Mouse (Mus musculus) spleen, postnatal 10 days (tissue): ENCODE measurements around the gene Cpsf4l.

Source experiments
- DNase-seq, 2 experiments: peaks; one replicate each; pipeline ENCODE4 v3.0.0; 2021 to 2022; ENCODE audit warnings: low spot score in 2 of 2

Cpsf4l gene

DNA sequence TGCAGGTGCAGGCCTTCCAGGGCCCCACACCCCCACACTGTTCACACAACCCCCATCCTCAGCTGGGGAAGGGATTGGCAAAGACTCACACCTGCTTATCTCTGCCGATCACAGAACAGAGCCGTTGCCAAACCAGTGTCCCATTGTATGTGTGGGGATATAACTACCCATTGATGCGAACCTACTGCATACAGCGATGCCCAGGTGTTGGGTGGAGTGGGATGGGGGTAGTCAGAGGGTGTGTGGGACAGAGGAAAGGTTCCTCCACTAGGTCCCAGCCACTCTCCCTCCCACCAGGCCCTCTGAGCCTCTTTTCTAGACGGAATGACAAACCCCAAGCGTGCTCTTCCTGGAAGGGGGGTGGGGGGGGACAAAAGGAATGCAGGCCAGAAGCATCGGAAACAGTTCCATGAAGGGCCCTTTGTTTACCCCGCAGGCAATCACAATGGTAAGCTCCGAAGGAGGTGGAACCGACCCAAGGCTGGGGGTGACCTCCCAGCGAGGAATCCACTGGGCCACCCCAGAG lies at the start of gene Cpsf4l:
Gene Cpsf4l, minus strand, starts transcription at position 287 of the 526 bp plus-strand sequence.
- no peak for DNase-seq

DNA sequence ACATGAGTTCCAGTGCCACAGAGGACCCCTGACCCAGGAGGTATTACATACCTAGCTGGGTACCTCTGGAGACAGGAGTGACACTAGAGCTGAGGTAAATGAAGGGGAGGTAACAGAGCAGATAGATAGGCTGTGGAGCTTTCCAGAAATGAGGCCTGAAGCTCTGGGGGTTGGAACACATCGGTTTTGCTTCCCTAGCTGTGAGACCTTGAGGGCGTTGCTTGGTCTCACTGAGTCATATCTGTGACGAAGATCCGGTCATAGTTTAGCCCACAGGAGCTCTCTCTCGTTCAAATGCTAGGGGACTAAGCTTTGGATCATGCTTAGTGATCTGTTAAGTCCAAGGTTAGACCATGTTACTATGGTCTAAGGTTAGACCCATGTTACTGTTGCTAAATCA lies 49.0 kb upstream of the Cpsf4l start:
- no peak for DNase-seq

DNA sequence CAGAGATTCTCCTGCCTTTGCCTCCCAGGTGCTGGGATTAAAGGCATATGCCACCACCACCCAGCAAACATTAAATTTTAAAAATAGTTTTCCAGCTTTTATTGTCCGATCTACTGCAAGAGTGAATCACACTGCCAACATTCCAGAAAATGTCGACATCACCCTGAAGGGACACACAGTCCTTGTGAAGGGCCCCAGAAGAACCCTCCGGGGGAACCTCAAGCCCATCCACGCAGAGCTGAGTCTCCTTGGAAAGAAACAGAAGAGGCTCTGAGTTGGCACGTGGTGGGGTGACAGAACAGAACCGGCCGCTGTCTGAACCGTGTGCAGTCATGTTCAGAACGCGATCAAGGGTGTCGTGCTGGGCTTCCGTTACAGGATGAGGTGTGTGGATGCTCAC lies 46.8 kb upstream of the Cpsf4l start:
- no peak for DNase-seq

DNA sequence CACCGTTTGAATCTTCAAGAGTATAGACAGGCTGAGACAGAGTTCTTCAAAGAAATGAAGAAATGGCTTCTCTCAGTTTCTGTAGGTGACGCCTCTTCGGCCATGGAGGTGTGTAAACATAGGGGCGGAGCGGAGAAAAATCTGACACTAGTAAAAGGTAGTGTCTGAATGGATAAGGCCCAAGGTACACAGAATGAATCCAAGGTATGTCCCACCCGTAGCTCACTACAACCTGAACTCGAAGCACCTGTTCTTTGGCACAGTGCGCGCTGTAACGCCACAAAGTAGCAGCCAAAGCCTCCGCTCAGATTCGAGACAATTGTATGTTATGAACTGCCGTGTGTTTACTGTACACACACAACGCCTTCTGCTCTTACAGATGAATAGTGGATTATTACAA lies 46.1 kb upstream of the Cpsf4l start:
- no peak for DNase-seq

DNA sequence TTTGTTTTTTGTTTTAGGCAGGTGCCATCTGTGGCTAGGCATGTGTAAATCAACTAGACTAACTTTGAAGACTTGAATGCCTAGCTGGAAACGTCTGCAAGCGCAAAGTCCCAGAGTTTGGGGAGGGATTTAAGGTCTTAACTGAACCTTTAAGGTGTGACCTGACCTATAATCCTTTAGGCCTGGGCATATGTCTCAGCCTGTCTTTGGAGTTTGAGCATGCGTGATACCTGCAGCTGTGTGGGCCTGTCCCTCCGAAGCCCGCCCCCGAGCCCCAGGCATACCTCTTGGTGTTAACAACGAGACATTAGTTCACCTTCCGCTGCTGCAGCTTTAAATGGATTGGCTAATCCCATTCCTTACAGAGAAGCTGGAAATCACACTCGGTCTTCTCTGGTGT lies 45.0 kb upstream of the Cpsf4l start:
- DNase-seq, result no peak

DNA sequence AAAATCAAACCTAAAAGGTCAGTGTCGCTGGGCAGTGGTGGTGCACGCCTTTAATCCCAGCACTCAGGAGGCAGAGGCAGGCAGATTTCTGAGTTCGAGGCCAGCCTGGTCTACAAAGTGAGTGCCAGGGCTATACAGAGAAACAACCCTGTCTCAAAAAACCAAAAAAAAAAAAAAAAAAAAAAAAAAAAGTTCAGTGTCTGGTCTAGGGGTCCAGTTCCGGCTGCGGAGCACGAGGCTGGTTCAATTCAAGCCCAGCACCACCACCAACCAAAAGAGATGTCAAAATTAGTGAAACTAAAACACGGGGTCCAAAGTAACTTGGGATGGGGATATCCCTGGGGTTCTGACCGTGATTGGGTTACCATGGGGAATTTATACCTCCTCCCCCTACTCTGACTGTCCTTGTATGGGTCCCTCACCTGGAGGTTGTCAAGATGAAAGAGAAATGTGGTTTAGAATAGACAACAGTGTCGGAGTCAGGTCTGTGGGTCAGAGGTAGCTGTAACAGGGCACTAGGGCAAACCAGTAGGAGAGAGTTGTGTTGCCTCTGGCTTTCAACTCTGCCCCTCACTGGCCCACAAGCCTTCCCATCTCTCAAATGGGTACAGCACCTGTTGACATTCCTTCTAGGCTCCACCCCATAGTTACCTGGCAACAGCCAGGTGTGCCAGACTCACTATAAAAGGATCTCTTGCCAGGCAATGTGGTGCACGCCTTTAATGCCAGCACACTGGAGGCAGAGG lies 43.0 kb upstream of the Cpsf4l start:
- no peak for DNase-seq

DNA sequence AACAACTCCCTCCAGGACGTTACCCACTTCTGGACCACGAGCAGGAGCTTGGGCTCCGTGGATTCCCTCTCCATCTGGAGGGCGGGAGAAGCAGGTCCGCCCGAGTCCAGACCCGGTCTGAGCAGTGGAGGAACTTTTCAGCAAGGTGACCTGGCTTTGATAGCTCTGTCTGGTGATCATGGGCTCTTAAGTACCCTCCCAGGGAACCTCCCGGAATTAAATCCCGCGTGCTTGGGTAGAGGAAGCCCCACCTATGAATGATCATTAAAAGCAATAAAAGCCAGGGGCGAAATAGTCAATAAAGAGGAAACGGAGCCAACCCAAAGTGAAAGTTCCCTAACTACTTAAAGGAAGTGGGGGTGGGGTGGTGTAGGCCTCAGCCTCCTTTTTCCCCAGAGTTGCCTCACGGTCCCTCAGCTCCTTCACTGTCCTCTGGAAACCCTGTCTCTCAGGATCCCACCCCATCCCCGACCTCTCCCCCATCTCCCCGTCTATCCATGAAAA lies 42.4 kb upstream of the Cpsf4l start:
- DNase-seq, result peak in 1 of 2 experiments; percentile 31

DNA sequence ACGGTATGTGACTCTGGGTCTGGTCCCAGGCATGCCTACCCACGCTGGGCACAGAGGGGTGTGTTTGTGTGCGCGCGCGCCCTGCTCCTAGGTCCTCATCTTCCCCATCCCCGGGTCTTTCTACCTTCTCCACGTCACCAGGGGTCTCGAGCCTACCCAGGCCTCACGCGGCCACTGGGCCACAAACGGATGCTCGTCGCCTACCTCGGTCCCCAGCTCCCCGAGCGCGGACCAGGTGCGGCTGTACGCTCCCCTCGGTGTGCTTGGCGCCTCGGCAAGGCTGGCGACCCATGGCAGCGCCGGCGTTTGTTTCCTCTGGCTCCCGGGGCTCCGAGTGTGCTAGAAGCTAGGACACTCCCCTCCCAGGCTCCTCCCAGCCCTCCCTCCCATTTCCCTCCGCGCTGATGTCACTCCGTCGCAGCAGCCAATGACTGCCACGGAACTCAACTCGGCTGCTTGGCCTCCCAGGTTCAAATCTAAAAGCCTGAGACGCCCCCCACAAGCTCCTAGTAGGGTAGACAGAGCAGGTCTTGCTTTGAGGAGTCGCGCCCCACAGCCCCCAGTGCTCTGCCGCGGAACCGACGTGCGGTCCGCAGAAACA lies 41.8 kb upstream of the Cpsf4l start, which contains the start of gene Cdc42ep4:
Gene Cdc42ep4, minus strand, starts transcription at position 398 of the 601 bp plus-strand sequence.
- DNase-seq, result peak; percentile 81 to 88

DNA sequence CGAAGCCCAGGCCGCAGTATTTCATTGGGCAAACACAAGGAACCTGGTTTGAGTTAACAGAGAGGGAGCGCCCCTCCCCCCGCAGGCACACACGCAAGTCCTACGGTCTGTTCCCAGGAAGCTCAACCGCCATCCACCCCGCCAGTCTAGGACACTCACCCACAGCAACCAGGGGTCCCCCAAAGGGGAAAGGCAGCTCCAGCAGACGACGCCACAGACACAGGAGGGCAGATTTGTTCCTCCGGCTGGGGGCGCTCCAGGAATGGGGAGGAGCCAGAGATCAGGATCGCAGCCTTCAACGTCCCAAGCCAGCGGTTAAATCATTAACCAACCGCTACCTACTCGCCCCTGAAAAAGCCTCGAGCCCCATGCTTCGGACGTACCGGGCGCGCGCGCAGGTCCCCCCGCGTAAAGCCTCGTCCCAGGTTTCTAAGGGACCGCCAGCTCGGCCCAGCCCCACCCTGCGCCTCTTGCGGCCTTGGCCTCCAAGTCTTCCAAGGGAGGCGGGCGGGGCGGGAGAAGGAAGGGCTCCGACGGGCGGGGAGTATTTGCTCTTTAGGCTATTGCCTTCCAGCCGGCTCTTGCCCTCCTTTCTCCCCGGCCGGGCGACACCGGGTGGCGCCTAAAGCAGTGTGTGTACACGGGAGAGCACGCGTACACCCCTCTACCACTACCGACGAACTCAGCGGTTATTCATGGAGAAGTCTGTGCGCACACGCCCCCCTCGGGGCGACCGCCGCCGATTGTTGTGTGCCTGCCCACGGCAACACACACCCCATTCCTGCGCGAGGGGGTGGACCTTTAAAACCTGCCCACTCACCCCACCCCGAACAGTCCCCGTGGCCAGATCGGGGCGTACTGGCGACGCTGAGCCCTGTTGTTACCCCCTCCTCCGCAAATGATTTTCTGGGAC lies 41.0 kb upstream of the Cpsf4l start:
- DNase-seq, result peak; percentile 83 to 85

DNA sequence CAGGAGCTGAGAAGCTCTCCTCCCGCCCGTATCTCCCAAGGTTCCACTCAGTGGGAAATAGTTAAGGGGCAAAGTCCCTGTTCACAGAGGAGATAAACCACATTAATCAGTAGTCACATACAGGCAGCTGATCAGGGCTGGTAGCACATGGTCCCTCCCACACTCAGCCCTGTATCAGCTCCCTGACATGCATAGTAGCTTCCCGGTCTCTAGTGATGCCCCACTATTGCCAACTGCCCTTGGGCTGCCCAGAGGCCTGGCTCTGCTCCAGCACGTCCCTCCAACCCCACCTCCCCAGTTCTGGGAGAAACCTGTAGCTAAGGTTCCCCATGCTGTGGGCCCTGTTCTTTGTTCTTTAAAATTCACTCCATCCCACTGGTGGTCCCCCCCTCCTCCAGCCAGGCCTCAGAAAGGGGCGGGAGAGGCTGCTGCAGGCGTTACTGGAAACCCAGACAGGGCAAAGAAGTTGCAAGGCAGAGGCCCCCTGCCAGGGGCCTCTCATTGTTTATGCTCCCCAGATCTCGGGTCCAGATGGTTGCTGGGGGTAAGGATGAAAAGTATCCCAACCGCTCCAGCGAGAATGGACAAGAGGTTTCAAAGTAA lies 40.0 kb upstream of the Cpsf4l start:
- DNase-seq, result peak; percentile 54 to 55

DNA sequence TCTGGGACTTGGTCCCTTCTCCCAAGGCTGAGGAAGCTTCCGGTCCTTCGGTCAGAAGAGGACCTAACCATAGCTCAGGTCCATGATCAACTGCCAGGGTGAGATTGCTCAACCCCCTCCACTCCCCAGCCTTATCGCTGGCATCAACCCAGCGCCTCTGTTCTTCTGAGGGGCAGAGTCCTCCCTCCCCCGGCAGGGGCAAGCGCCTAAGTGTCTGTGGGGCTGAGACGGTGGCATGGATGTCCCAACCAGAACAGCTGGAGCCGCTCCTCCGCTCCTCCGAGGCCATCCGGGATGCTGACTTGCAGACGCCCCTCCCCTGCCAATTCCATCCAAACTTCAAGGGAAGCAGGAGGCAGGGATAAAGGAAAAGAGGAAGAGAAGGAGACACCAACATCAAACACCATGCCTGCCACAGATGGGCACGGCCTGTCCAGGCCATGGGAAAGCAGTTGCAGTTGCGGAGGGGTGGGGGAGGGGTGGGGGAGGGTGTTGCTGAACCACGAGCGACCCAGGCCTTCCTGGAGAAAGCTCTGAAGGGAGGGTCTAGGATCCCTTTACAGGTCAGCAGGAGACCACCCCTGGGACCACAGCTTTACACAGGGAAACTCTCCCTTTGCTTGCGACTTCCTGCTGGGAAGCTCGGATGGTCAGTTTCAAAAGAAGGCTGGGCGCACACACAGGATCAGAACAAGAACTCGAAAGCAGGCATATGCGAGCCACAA lies 39.1 kb upstream of the Cpsf4l start:
- DNase-seq, result peak; percentile 48 to 49

DNA sequence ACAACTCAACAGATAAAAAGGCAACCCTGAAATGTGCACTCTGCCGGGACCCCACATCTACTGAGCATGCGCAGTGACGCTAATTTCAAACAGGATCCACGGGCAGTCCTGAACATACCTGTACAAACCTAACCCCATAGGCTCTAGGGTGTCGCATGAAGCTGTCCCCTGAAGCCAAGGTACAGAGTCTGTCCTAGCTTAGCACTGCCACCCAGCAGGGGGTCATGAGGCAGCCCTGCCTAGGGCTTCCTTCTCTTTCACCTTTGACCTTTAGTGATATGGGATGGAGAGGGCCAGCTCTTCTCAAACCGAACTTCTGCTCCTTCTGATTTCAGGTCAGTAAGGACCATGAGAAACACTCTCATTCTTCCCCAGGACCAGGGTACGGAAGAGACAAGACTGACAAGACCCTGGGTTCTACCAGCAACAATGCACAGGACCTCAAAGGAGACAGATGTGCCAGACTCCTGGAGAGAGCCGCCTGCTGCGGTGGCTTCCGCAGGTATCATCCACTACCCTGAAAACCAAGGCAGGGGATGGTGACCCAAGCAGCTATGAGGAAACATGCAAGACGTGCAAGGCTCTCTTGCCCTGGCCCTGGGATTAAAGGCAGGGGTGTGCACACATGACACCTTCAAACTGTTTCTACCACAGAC lies 38.0 kb upstream of the Cpsf4l start:
- DNase-seq, result no peak

DNA sequence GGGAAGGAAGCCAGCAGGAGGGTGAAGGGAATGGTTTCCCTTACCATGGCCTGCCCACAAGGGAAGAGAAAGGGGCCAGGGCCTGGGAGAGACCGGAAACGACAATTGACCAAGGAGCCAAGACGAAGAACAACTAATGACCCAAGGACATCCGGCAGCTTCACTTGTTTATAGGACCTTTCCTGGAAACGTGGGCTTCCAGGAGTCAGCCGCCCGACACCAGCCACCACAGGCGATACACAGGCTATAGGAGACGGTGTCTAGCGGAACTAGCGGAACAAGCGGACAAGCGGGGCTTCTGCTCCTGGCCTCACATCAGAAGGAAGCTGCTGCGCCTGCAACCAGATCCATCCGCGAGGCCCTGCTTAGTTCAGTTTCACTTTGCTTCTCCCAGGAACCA lies 37.2 kb upstream of the Cpsf4l start:
- DNase-seq, result peak; percentile 25 to 45

DNA sequence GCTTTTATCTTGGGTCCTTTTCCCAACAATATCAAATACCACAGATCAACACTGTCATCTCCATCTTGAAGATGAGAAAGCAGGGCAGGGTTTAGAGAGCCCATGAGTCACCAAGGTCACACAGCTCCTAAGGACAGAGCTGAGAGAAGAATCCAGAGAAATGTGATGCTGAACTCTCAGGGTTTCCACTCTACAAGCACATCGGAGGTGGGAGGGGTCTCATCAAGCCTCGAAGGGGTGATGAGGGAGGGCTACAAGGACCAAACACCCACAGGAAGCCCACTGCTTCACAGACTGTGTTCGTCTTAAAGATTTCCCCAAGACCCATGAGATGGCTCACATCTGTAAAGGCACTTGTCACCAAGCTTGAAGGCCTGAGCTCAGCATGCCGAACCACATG lies 36.1 kb upstream of the Cpsf4l start:
- no peak for DNase-seq

DNA sequence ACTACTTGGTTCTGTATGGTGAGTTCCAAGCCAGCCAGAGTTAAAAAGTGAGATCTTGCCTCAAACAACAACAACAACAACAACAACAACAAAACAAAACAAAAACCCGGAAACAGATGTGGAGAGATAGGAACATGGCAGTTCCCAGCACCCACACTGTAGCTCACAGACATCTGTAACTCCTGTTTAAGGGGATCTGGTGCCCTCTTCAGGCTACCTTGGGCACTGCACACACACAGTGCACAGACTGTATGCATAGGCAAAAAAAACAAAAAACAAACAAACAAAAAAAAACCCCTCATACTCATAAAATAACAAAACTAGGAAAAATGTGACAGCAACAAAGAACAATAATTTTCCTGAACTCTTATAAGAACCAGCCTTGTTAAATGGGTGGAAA lies 33.2 kb upstream of the Cpsf4l start:
- DNase-seq, result peak in 1 of 2 experiments; percentile 36

DNA sequence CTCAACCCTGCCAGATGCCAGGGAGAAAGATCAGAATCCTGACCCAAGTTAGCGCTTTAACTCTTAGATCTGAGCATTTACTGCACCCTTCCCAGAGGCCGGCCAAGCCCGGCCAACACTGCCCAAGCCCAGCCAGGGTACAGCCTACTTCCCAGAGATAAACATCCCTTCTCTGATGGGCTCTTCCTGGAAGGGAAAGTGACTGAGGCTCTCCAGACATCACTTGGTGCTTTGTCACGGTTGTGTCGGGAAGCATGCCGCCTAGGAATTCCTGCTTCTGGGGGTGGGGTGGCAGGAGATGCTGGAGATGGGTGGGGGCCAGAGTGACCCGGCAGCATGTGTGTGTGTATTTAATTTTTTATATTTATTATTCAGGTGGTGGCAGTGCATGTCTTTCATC lies 30.3 kb upstream of the Cpsf4l start:
- DNase-seq, result no peak

DNA sequence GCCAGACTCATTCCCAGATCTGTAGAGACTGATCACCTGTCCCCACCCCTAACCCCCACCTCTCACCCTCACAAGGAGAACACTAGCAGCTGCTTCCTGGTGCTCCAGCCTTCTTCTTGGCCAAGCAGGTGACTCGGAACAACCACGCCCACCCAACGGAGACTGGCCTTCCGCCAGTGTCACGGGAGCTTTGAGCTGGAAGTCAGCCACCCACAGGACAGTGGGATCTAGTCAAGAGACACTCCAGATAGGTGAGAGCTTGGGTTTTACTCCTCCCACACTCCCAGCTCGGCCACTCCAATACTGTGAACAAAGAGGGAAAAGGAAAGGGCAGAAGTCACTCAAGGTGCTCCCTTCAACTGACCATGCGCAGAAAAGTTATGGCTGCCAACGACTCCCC lies 29.4 kb upstream of the Cpsf4l start:
- no peak for DNase-seq

DNA sequence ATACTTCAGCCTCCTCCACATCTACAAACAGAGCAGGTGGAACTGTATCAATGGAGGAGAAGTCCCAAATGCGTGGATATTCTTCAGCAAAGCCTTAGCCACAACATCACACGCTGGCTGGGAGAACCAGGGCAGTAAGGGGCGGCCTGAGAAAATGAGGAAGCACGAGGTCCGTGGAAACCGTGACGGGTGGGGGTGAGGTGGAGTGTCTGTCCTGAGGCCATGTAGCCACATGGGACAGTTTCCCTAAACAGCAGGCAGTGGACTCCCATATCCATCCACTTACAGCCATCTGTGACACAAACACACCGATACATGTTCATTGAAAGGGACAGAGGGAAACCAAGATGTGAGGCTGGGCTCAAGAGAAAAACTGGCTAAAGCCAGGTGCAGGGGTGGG lies 28.1 kb upstream of the Cpsf4l start:
- DNase-seq, result peak in 1 of 2 experiments; percentile 34

DNA sequence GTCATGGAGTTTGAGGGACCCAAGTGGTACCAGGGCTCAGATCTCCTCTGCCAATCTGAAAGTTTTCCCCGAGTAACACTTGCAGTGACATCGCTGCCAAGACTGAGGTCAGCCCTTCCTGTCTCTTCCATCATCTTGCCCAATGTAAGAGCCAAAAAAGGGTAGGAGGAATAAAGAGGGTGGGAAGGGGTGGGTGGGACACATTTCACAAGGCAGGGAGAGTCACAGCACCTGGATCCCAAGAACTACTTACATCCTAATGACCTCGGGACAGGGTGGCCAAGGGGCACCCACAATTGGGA lies 27.7 kb upstream of the Cpsf4l start:
- DNase-seq, result no peak

DNA sequence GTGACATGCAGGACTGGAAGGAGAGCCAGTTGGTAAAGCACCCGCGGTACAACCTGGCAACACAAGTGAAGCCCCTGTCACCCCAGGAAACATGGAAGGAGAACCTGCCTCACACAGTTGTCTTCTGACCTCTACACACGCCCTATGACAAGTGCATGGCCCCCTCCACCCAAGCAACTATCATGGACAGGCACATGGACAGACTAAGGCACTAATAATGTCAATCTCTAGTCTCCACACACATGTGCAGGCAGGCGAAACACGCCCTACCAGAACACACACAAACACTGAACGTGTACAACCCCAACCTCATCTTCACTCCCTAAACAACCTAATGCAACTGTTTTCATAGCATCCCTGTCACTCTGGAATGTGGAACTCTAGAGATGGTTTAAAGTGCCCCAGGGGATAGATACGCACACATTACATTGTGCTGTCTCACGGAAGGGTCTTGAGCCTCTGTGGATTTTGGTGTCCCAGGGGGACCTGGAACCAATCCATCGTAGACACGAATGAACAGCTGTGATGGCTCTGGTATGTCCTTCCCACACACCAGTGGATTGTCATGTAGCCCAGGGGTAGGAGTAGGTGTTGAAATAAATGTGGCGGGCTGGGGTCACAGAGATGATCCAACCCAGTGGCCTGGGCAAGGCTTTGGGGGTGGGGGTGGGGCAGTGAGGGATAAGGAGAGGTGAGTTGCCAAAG lies 27.2 kb upstream of the Cpsf4l start:
- no peak for DNase-seq
